Mouse (Mus musculus) monocyte, adult 2 months (primary cell): ENCODE results near the gene Gm49333.
"Not testable (repeated sequence)": the region's sequence is repeated elsewhere in the genome, so short reads cannot be mapped to it uniquely, and the experiment has no call there.

Experiments used
- DNase-seq, 2 experiments: peaks; one replicate each; pipeline ENCODE4 v3.0.0; 2022; ENCODE audit warnings: low spot score in 2 of 2, low read depth in 1 of 2

The Gm49333 gene

DNA sequence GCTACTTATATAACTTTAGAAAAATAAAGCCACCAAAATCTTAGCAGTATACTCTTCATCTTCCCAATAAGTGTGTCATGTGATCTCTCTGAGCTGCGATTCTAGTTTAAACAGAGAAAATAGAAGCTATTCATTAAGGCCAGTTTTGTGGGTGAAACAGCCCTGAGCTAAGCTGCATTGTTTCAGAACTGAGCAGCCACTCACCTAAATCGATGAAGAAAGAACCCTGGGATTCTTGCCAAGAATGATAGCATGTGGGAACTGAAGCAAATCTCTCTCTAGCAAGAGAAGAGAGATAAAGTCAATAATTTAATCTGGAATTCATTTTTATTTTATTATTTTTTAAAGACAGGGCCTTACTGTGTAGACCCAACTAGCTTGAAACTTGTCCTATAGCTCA lies 11.8 kb downstream of the Gm49333 start:
- no peak for DNase-seq

DNA sequence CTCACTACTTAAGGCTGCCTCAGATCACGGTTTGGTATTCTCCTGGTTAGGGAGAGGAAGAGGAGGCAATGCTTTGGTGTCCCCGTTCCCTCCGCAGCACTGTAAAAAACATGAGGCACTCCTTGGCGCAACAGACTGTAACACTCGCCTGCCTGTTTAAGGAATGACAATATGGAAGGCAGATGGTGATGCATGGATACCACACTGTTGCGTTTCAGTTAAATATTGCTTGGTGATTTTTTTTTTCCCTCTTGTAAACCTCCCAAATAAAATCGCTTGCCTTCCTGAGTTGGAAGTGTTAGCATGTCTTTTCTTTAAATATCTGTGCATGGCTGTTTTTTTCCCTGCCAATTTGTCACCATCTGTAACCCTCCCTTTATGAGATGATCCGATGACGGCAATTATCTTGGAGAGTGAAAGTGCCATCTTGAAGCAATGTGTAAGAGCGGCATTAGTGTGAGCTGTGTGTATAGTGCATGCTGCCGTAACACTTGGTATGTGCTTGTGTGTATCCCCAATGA lies 17.5 kb downstream of the Gm49333 start:
- no peak for DNase-seq

DNA sequence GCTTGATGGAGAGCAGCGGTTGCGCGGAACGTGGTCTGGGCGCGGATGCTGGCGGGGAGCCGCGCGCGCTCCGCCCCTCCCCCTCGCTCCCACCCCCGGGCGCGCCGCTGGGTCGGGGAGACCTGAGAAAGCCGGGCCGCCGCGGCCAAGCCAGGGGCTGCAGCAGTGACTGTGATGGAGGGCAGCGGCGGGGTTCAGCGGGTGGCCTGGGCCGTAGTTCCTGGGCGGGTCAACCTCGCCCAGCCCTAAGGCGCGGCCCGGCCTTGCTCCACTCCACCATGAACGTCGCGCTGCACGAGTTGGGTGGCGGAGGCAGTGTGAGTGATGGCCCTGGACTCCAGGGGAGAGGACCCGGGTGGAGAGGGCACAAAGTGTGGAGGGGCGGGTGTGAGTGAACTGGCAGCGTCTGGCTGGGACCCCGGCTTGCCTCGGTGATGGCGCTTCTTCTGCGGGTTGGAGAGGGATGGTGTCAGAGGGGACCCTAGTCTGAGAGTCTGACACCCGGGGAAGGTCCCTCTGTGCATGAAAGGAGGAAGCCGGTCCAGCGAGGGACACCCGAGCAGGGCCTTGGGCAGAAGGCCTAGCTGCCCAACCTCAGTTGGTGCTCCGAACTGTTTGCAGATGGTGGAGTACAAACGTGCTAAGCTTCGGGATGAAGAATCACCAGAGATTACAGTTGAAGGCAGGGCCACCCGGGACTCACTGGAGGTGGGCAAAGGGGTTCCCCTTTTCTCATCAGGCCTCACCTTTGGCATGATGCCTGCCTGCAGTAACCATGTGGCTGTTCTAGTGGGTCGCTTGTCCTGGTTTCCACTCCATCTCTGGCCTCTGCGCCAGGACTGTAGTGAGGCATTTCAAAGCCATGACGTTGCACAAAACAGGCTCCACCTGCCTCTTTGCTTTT lies 18.6 kb downstream of the Gm49333 start, which contains the start of gene Ece2:
Gene Ece2 (plus strand): TSS at position 98 of the 904 bp plus-strand sequence.
- no peak for DNase-seq

DNA sequence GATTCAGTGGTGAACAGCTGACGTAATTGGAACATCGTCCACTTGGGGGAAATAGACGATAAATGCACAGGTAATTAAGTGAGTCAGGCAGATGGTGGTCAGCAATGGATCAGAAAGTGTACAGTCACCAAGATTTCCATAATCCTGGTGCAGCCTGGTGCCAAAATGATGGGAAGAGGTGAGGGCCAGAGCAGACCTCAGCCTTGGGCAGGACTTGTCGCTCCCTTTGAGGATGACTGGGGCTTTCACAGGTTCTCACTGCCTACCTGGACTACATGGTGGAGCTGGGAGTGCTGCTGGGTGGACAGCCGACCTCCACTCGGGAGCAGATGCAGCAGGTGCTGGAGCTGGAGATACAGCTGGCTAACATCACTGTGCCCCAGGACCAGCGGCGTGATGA lies 26.0 kb downstream of the Gm49333 start:
- DNase-seq: no peak

DNA sequence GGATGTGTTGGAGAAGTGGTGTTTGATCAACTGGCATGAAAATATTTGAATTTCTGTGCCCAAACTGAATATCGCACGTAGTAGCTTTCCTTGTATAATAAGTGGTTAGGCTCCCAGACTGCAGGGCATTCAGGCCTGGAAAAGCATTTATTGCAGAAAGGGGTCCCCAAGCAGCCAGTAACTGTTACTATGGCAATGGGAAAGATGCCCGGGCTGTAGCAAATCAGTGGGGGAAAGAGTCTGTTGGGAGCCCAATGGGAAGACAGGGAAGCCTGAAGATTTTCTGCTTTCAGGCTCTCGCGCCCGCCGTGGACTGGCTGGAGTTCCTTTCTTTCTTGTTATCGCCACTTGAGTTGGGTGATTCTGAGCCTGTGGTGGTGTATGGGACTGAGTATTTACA lies 27.0 kb downstream of the Gm49333 start:
- DNase-seq: no peak

DNA sequence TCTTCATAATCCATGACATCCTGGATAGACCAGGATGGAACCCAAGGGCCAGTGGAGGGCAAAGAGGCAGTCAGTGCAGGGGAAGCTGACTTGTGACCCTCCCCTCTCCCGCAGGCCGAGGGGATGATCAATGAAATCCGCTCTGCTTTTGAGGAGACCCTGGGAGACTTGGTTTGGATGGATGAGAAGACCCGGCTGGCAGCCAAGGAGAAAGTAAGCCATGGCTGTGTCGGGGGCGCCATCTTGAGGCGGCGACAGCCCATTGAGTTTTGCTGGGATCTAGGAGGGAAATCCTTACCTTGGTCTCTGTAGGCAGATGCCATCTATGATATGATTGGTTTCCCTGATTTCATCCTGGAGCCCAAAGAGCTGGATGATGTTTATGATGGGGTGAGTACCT lies 30.8 kb downstream of the Gm49333 start:
- peak in 1 of 2 experiments; percentile 27 for DNase-seq

DNA sequence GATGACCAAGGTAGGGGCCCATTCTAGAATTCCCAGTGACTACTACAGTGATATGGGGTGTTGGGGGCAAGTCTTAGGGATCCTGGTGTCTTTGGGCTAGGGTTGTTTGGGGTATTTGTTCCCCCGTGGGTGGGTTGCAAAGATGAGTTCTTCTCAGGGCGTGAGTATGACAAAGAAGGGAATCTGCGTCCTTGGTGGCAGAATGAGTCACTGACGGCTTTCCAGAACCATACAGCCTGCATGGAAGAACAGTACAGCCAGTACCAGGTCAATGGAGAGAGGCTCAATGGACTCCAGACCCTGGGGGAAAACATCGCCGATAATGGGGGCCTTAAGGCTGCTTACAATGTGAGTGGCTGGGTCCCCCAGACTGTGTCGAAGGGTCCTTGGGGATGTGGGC lies 32.5 kb downstream of the Gm49333 start:
- no peak for DNase-seq

DNA sequence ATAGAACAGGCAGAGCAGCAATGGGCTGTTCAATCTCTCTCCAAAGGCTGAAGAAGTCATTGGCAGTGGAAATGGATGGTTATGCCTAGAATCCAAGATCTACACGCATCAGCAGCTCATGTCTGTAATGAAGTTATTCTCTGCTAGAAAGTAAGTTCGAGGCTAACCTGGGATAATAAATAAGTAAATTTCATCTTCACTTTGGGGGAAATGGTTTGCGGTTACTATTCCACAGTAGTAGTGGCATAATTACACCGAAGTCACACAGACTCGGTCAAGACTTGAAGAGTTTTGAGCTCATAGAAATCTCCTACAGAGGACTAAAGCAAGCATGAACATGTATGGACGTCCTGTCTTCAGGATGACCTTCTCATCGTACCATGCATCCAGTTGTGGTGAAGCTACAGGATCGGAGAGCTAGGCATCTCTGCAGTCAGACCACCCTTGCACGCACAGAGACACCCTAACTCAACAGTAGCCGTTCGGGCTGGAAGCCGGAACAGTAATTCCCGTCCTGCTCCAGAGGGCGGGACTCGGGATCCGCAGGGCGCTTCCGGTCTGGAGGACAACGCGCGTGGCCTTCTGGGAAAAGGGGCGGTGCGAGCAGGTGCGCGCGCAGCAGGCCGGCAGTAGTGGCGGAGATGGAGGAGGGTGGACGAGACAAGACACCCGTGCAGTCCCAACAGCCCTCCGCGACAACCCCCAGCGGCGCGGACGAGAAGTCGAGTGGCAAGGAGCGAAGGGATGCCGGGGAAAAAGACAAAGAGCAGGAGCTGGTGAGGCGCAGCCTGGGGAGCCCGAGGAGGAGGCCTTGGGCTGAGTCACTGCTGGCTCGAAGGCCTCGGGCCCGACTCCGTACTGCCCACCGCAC lies 39.9 kb downstream of the Gm49333 start, which contains the start of gene Psmd2:
Gene Psmd2 (plus strand): TSS at position 577 of the 871 bp plus-strand sequence.
- DNase-seq: peak; percentile 87 to 89

DNA sequence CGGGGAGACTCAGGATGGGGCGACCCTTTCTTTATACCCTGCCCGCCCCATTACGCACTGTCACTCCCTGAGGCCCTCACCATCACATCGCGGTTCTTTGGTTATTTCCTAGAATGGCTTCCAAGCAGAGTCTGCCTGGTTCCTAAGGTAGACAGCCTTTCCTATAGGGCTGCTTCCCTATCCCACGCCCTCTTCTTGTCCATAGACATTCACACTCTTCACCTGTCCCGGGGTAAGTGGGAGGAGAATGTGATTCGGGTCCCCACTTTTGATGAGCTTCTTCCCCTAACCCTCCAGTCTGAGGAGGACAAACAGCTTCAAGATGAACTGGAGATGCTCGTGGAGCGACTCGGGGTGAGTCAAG lies 40.5 kb downstream of the Gm49333 start:
- no peak for DNase-seq

DNA sequence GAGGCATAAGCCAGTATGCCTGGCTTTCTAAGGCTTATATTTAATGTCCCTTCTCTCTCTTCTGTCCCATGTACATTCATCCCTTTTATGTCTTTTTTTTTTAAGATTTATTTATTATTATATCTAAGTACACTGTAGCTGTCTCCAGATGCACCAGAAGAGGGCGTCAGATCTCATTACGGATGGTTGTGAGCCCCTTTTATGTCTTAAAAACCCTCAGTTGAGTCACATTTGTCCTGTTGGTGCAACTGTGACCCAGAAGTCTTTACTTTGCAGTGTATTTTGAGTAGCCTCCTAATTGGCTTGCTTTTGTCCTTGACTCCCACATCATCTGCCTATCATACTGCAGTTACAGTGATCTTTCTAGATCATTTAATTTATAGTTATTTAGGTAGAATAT lies 41.9 kb downstream of the Gm49333 start:
- no peak for DNase-seq

DNA sequence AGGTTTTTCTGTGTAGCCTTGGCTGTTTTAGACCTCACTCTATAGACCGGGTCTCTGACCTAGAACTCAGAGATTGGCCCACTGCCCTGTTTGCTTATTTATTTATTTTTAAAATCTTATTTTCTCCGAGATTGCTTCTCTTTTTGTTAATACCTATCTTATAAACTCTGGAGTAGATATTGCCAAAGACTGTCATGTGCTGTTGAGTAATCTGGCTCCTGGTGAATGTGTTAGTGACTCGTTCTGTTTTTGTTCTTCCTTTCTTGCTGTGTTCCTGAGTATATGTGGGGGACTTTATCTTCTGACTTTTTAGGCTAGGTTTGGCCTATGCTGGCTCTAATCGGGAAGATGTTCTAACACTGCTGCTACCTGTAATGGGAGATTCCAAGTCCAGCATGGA lies 46.3 kb downstream of the Gm49333 start:
- no peak for DNase-seq

DNA sequence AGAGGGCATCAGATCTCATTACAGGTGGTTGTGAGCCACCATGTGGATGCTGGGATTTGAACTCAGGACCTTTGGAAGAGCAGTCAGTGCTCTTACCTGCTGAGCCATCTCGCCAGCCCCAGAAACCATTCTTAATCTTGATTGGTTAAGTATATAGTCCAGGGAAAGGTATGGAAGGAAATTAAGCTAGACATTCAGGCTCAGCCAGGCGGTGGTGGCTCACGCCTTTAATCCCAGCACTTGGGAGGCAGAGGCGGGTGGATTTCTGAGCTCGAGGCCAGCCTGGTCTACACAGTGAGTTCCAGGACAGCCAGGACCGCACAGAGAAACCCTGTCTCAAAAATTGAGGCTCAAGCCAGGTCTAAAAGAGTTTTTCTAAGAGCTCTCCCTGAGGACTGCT lies 56.6 kb downstream of the Gm49333 start, which contains the start of gene Eif4g1:
Gene Eif4g1 (plus strand): TSS at position 301 of the 400 bp plus-strand sequence.
- DNase-seq: not testable (repeated sequence)

DNA sequence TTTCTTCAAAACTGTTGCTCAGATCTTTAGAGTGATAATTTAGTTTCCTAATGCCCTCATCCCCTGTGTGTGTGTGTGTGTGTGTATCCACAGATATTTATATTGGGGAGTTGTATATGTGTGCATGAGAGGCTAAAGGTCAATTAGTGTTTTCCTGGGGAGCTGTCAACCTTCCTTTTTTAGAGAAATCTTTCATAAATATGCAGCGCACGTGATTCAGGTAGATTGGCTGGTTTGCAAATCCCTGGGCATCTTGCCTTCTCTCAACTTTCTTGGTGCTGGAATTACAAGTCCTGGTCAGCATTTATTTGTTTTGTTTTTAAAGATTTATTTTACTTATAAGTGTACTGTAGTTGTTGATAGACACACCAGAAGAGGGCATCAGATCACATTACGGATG lies 58.9 kb downstream of the Gm49333 start:
- no peak for DNase-seq

DNA sequence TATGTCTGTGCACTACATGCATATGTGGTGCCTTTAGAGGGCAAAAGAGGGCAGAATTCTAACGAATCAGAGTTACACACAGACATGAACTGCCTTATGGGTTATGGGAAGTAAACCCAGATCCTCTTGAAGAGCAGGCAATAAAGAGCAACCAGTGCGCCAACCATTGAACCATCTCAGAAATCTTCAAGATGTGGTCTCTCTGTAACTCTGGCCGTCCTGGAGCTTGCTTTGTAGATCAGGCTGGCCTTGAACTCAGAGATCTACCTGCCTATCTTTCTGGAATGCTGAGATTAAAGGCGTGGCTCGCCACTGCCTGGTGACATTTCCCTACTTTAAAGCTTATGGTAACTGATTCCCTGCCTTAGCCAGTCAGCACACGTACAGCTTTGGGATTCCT lies 60.5 kb downstream of the Gm49333 start:
- no peak for DNase-seq

DNA sequence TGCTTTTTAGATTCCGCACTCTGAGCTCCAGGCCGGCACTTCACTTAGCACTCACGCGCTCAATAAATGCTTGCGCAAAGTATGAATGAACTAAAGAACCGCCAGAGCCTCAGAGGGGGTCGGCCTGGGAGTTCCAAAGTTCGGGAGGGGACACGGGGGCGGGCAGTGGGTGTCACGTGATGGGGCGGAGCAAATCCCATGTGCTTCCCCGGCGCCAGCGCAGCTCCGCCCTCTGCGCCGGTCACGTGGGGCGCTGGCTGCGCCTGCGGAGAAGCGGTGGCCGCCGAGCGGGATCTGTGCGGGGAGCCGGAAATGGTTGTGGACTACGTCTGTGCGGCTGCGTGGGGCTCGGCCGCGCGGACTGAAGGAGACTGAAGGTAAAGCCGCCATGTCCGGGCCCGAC lies 61.1 kb downstream of the Gm49333 start:
- DNase-seq: peak; percentile 74 to 88

DNA sequence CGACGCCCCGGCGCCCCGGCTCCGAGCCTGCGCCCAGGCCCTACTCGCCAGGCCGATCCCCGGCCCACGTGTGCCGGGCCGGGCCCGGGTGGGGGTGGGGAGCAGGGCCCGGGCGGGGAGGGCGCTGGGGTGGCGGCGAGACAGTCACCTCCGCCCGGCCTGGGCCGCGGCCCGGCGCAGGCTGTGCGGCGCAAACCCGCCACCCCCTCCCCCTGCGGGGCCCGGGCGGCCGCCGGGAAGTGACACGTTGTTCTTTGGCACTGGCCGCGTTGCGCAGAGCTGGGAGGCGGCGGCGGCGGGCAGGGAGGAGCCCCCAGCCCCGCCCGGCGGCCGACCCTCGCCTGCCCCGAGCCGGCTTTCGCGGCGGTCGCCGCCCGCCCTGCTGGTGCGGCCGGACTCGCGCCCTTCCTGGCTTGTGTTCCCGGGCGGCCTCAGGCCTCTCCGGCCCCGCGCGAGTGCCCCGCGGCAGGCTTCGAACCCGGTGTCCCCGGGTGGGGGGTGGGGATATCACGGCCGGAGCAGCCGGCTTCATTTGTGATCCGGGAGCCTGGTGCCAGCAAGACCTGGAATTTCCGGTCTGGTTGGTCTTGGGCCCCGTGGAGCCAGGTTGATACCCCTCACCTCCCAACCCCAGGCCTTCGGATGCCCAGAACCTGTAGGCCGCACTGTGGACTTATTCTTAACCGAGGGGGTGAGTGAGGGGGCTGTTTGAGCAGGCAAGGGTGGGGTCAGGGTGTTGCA lies 61.7 kb downstream of the Gm49333 start:
- DNase-seq: peak in 1 of 2 experiments; percentile 24

DNA sequence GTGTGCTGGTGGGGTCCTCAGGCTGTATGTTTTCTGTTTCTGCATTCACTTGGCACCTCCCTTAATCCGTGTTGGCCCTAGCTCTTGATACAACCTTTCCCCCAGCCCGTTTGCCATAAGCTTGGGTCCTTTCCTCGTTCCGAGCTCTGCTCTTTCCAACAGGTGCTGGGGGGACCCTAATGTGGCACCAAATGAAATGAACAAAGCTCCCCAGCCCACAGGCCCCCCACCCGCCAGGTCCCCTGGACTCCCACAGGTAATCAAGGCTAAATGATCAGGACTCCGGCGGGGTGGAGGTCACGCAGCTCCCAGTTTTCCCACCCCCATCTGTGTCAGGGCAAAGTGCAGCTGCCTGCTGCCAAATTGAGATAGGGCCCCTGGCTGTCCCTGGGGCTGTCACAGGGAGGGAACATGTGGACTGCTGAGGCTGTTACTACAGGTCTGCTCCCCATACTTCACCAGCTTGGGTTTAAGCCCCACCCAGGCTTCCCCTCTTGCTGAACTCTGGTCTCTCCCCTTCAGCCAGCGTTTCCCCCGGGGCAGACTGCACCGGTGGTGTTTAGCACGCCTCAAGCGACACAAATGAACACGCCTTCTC lies 62.4 kb downstream of the Gm49333 start:
- no peak for DNase-seq

DNA sequence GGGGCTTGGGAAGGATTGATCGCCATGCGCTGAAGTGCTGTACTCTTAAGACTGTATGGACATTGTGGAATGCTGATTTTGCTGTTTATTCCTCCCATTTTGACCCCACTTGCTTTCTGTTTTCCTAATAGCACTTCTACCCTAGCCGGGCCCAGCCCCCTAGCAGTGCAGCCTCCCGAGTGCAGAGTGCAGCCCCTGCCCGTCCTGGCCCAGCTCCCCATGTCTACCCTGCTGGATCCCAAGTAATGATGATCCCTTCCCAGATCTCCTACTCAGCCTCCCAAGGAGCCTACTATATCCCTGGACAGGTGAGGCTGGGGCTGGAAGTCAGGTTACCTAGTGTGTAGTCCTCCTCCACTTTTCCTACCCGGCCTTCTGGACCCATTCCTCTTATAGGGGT lies 63.8 kb downstream of the Gm49333 start:
- DNase-seq: no peak

DNA sequence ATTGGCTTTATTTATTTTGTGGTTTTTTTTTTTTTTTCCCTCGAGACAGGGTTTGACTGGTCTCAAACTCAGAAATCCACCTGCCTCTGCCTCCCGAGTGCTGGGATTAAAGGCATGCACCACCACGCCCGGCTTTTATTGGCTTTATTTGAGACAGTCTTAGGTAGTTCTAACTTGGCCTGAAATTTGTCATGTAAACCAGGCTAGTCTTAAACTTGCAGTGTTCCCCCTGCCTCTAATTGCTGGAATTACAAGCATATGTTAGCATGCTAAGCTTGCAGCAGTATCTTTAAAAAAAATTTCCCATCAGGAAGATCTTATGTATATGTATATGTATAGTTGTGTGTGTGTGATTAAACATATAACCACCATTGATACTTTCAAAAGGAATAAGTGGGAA lies 65.3 kb downstream of the Gm49333 start:
- DNase-seq: no peak

DNA sequence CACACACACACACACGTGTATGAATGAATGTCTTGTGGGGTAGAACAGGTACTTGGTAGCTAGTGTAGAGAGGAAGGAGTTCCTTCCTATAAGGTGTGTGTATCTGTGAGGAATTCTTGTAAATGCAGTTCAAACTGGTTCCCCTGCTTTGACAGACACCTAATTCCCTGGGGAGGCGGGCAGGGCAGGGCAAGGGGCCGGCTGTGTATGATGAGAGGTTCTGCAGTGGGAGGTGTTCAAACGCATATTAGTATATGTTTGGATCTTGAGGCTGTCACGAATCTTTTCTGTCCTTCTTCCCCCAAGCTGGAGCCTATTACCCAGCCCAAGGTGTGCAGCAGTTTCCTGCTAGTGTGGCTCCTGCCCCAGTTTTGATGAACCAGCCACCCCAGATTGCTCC lies 66.0 kb downstream of the Gm49333 start:
- DNase-seq: no peak
